Mouse (Mus musculus): ENCODE data around the gene Evc2.

- TF ChIP-seq EP300 (IDR thresholded peaks at IDR 0.05; ENCODE audit: low read depth) (no peak), CTCF (IDR thresholded peaks at IDR 0.05; ENCODE audit: low read depth) (no peak)
Observed at GRCm38 (mm10) chr5:37458236-37458635, 119.9 kb downstream of the Evc2 start.
